Mouse (Mus musculus): Measurements from ENCODE around the gene Tmem175.

The Tmem175 gene

GRCm38 (mm10) chr5:108678296-108678854 lies 48.8 kb downstream of the Tmem175 start:
- peak; percentile 53 for DNase-seq

GRCm38 (mm10) chr5:108679909-108680308 lies 50.3 kb downstream of the Tmem175 start:
- no peak for DNase-seq

GRCm38 (mm10) chr5:108680871-108681270 lies 51.3 kb downstream of the Tmem175 start:
- no peak for DNase-seq

GRCm38 (mm10) chr5:108689091-108689490 lies 59.5 kb downstream of the Tmem175 start:
- no peak for DNase-seq

- no peak for DNase-seq
These were observed 61.6 kb downstream of the Tmem175 start for GRCm38 (mm10) chr5:108691152-108691551.

- peak; percentile 83 for DNase-seq
These were observed 62.7 kb downstream of the Tmem175 start, which contains the start of gene Fgfrl1 for GRCm38 (mm10) chr5:108692271-108692670. TSS of gene Fgfrl1 (plus strand) at chr5:108692382.

- peak; percentile 95 for DNase-seq
These were observed 64.3 kb downstream of the Tmem175 start for GRCm38 (mm10) chr5:108693872-108694288.

- DNase-seq = peak; percentile 70
These were observed 65.0 kb downstream of the Tmem175 start for GRCm38 (mm10) chr5:108694352-108695261.

GRCm38 (mm10) chr5:108695861-108696260 lies 66.3 kb downstream of the Tmem175 start:
- no peak for DNase-seq

GRCm38 (mm10) chr5:108696542-108696941 lies 67.0 kb downstream of the Tmem175 start:
- no peak for DNase-seq

GRCm38 (mm10) chr5:108697341-108697753 lies 67.8 kb downstream of the Tmem175 start:
- DNase-seq = no peak
